Mouse (Mus musculus) kidney, adult 9 months (tissue): ENCODE data around the gene Hcrtr2.

Experiments used
- DNase-seq: peaks from one replicate; pipeline ENCODE4 v3.0.0; 2022

Gene Hcrtr2

GRCm38 (mm10) chr9:76323756-76324155, at the start of gene Hcrtr2:
Hcrtr2 (minus strand) TSS chr9:76323856.
- DNase-seq = no peak

GRCm38 (mm10) chr9:76364874-76365273, 41.2 kb upstream of the Hcrtr2 start:
- DNase-seq = no peak

DNA sequence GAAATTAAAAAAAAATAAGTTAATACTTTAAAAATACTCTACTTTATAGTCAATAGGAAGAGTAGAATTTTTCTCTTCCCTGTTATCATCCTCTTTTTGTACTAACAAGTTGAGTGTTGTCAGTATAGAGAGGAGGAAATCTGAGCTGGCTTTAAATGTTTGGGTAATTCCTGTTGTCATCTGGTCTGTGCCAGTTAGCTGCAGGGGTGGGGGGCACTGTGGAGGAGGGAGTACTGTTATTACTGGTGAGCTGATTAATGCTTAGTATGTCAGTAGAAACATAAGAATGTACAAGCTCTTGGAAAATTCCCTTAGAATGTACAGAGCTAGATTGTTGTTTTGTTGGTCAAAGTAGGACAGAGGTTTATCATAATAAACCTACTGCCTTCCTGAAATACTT, 36.7 kb upstream of the Hcrtr2 start:
- no peak for DNase-seq

- DNase-seq = no peak
These were observed 28.7 kb upstream of the Hcrtr2 start for GRCm38 (mm10) chr9:76352346-76352745.

- no peak for DNase-seq
These were observed 23.6 kb upstream of the Hcrtr2 start for GRCm38 (mm10) chr9:76347298-76347697.

DNA sequence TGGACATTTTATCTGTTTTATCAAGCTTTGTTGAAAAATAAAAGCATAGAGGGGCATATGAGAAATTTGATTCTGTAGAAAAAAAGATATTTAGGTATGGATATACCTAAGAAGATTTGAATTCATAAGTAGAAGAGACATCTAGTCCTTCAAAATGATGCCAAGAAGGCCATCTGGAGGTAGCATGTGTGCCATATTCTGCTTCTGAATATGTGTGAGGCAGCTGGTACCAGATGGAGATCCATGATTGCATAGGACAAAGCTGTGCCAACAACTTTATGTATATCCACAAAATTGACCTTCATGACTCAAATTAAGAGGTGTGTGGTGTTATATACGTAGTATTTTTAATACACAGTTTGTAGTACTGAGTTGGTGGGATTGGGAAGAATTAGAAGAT, 7.4 kb upstream of the Hcrtr2 start:
- DNase-seq = no peak

DNA sequence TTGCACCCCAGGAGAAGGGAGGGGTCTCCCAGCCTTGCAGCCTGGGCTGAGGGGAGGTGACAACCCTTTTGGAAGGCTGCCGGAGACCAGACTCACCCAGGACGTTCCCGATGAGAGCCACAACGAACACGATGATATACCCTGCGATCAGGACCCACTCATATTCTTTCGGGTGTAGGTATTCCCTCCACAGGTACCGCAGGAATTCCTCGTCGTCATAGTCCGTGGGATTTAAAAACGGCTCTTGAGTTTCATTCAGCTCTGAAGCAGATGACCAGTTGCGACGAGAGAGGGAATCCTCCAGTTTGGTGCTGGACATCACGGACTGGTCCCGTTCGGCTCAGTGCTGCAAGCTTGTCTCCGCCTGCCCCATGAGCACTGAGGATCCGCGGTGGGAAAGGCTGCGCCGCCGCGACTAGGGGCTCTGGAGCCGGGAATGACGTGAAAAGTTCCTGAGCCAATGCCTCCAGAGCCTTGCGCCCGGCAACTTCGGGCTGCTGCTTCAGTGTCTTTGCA, 412 bp downstream of the Hcrtr2 start:
- DNase-seq = no peak

DNA sequence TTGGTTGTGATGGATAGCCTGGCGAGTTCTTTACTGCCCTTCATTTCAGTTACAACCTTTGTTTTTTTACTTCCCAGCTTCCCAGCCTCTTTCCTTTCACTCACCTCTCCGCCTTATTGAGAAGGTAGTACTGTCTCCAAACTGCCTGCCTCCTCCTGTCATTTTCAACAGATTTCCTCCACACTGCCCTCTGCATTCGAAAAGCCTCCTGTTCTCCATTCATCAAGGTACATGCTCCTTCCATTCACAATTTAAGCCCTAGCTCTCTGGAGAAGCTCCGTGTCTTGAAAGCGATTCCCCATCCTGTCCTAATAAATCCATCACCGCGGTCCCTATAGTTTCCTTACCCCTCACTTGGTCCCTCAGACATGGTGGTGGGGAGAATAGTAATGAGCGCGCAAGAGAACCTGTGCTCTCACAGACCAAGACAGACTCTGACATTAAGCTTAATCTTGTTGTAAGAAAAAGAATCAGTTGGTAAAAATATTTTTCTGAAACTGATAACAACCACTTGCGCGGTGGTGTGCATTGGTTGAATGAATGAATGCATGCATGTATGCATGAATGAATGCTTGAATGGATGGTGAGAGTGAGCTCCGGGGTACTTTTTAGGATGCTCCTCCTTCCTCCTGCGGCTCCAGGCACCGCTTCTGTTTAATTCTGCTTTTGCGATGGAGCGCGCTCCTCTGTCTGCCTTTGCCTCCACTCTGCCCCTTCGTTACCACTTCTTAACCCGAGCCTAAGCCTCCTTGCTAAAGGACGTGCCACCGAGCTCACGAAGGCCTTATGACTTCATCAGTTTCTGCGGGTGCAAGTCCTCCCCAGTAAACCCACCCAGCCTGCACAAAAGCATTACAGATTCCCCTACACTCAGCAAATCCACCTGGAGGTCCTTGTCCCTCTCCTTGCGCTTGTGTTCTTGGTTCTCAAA, 1.3 kb downstream of the Hcrtr2 start:
- no peak for DNase-seq

GRCm38 (mm10) chr9:76321589-76321988, 2.1 kb downstream of the Hcrtr2 start:
- DNase-seq = no peak

- DNase-seq = no peak
These were observed 2.9 kb downstream of the Hcrtr2 start for GRCm38 (mm10) chr9:76320755-76321154.

- no peak for DNase-seq
These were observed 5.4 kb downstream of the Hcrtr2 start for GRCm38 (mm10) chr9:76318302-76318701.

DNA sequence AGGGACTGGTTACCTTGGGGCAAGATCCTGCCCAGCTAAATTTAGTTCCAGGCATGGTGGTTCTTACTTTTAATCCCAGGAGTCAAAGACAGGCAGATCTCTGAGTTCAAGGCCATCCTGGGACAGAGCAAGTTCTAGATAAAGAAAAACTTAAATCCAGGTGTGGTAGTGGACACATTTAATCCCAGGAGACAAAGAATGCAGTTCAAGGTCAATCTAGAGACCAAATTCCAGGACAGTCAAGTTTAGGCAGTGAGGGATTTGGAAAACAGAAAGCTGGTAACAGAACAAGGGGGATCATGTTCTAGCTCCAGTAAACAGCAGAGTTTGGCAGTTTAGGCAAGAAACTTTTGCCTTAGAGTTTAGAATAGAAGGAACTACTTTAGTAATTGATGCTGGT, 8.6 kb downstream of the Hcrtr2 start:
- no peak for DNase-seq

- no peak for DNase-seq
These were observed 9.7 kb downstream of the Hcrtr2 start for GRCm38 (mm10) chr9:76313921-76314320.

GRCm38 (mm10) chr9:76312221-76312620, 11.4 kb downstream of the Hcrtr2 start:
- no peak for DNase-seq

DNA sequence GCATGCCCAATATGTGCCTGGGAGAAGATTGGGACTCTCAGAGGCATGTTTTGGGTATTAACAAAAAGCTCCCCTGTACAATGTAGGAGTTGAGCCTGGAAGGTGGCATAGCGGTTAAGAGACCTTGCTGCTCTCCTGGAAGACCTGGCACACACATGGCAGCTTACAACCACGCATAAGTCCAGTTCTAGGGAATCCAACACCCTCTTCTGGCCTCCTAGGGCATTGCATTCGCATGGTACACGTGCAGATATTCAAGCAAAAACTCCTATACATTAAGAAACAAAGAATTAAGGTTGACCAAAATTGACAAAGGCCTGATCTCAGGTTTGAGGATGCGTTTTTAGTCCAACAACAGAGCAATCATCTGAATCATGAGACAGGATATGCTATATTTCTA, 32.3 kb downstream of the Hcrtr2 start:
- no peak for DNase-seq

DNA sequence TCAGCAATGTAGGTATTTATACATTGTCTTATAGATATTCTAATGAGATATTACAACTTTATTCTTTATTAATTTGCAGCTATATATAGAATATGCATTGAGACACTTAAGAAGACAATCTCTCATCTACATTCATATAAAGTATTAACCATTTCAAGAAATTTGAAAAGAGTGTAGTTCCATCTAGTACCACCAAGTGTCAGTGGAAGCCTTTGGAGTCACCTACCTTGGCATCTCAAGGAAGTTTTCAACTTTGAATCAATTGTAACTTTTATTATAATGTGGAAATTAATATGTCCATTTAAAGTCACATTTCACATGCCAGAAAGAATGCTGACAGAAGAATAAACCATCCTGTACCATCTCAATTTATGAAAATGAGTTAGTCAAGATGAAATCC, 52.8 kb downstream of the Hcrtr2 start:
- DNase-seq = no peak

- DNase-seq = no peak
These were observed 65.9 kb downstream of the Hcrtr2 start for GRCm38 (mm10) chr9:76257731-76258130.

DNA sequence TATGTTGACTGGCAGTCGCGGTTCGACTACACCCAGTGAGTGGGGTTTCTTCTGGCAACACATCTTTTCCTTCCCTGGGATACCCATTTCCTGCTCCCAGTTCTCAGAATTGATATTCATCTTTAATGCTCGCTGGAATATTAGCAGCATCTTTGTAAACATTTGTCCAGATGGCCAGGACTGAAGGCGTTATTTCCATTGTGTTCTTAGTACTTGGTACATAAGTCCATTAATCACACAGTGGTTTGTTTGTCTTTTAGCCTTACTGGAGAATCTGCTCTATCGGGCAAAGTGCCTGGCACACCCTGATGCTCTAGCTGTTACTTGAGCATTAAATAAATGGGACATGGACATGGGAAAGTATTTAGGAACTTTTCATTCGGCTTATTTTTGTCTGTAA, 71.1 kb downstream of the Hcrtr2 start:
- no peak for DNase-seq

DNA sequence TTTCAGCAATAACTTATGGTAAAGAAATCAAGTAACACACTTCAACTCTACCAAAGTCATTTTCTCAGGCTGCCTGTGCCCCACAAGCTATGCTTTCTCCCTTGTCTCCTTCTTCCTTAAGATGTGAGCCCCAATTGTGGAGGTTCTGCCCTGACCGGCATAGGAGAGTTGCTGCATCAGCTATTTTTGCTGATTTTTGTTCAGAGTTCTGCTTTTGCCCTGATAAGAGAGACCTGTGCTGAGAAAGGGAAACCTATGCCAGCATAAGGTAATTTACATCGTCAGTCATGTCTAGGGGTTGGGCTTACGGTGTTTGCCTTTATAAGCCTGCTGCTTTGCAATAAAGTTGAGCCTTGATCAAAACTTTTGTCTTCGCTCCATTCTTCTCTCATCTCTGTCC, 71.5 kb downstream of the Hcrtr2 start:
- no peak for DNase-seq

DNA sequence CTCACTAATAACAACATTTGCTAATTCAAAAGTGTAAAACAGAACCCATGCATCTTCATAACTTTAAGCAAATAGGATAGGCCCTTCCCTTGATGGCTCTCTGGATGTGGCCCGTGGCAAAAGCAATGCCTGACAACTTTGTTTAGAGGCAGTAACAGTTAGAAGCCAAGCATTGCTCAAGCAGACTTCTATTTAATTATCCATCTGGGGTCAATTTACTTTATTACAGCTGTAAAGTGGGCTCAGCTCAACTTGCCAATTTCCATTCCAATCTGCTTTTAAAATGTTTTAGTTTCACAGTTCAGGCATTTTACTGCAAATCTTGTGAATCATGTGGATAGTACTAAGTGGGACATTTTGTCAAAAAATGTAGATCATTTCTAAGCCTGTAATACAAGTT, 81.3 kb downstream of the Hcrtr2 start:
- DNase-seq = no peak

- no peak for DNase-seq
These were observed 85.7 kb downstream of the Hcrtr2 start for GRCm38 (mm10) chr9:76237946-76238345.

GRCm38 (mm10) chr9:76237243-76237642, 86.4 kb downstream of the Hcrtr2 start:
- no peak for DNase-seq

GRCm38 (mm10) chr9:76236626-76237025, 87.0 kb downstream of the Hcrtr2 start:
- DNase-seq = peak; percentile 60

DNA sequence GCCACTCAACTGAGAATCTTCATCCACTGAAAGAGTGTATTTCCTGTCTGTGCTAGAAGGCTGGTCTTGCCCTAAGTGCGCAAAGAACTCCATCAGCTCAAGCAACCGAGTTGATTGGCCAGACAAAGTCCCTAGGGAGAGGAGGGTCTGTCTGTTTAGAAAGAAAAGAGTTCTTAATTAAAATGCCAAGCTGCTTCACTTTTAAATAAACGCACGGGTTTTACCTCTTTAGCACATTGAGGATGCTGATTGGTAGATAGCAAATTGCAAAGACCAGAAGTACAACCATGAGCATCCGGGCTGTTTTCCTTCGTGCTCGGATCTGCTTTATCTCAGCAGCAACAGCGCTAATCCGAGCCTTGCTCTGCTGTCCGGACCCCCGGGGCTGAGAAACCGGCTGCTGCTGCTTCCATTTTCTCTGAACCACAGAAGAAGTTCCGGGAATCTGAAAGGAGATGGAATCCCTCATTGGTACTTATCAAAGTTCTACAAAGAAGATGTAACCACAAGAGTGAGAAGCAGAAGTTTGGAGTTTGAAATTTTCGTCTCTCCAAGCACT, 87.6 kb downstream of the Hcrtr2 start:
- DNase-seq = no peak
